Mouse (Mus musculus) embryo, embryonic 9.5 days (tissue): ENCODE data around the gene Tenm1.

ENCODE experiments used
- DNase-seq: peaks from one replicate; pipeline ENCODE4 v3.0.0-alpha.2; 2017; ENCODE audit errors: extremely low spot score

The Tenm1 gene

DNA sequence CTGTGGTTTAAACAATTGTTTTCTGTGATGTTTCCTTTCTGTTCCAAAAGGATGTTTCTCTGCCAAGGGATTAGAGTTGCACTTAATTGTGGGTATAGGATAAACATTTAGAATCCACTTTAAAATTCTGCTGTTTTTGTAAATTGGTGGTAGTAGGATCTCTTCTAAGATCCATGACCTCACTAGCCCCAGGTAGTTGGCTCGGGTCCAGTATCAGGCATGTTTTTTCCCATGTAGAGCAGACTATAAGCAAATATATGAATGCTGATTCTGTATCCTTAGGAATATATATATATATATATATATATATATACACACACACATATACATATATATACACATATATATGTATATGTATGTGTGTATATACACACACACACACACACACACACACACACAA is 567.2 kb downstream of the Tenm1 start:
- no peak for DNase-seq

DNA sequence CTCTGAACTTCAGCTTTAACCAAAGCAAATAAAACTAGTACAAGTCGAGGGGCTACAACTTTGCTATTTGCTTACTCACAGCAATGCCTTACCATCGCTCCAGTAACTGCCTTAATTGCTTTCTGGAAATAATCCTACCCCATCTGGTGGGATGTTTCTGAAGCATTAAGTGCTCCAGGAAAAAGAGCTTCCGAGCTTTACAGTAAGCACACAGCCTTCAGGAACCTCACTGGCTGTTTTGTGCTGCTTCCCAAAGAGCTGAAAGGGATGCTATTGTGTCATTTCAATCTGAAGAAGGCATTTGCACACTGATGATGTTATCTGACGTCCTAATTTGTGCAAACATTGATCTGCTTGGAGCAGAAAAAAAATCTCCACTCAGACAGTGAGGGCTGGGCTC is 647.4 kb downstream of the Tenm1 start:
- DNase-seq = no peak

DNA sequence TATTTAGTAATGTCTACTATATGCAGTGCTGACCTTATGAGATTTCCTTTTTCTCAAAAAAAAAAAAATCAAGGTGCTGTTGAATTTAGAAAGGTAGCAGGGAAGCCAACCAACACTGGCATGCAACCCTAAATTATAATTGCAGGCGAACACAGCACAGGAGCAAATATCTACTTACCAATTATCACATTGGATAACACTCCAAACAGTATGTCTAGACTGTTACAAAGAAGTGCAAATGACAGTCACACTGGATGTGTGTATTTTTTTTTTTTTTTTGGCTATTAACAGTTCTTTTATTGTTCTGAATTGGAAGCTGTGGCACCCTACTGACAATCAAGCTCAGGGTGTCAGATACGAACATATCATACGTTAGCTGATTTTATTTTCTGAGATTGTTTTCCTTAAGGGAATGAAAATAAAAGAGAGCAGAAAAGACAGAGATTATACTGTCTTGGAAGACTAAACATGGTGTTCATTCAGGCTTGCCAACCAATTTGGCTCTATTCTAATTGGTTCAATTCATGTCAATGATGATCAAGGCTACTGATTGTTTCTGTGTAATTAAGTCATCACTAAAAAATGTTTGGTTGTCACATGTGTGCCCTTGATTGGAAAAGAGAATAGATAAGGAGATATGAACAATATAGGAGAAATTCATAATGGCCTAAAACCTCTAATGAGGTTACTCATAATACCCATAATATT is 710.7 kb downstream of the Tenm1 start:
- no peak for DNase-seq

DNA sequence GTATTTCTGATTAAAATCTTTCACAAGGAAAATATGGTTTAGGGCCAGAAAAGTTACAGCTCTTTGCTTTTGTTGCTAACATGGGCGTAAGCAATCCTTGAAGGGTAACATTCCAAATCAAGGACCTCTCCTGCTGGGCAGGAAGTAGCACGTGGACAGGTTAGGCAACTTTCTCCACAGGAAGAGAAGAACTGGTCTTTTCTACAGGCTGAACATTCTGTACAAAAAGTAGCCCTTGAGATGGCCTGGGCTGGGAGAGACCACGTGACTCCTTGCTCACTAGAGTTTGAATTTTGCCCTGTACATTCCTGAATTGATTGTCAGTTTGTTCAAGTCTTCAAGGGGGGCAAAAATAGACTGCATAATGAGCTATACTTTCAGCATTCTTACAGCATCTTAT is 728.6 kb downstream of the Tenm1 start:
- no peak for DNase-seq

DNA sequence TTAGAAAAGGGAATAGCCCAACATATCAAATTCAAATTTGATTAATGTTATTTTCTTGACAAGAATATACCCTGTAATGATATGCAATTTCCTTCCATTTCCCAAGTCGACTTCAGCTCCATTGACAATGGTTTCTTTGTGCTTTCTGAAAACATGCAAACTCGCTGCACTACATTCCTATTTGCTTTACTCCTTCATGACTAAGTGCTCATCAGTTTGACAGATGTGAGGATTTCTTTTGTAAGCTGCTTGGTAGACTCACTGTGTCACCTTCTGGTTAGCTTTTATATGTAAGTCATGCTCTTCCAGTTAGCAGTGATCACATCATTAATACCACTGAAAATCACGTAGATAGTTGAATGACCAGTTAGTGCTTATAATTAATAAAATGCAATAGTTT is 781.8 kb downstream of the Tenm1 start:
- DNase-seq = no peak

DNA sequence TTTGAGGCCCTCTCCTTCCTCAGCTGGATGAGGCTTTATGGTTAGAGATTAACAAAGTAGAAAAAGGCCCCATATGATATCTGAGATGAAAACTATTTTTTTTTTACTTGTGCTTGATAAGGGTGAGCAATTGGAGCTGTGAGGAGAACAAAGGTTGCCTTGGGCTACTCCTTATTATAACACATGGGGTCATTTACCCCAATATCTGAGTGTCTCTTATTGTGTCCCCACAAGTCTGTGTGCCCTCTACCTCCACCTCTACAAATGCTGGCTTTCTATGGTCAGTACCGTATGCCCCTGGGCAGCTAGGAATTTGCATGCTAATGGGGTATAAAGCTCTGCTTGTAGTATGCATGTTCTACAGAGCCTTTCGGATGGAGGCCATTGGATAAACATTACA is 848.4 kb downstream of the Tenm1 start:
- no peak for DNase-seq

DNA sequence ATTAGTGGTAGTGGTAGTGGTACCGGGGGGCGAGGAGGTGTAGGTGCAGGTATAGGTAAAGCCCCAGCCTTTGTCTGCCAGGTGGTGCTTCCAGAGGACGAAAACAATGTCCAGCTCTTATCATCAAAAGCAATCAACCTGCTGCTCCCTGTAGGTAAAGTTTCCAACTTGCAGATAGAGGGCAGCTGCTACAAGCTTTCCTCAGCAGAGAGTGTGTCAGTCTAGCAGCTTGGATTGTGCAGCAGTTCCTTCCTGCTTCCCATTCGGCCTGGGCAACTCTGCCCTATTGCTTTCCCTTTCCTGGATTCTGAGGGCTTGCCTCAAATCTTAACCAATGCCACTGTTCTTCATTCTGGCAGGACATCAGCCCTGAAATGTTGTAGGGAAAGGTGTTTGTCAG is 870.2 kb downstream of the Tenm1 start:
- no peak for DNase-seq

DNA sequence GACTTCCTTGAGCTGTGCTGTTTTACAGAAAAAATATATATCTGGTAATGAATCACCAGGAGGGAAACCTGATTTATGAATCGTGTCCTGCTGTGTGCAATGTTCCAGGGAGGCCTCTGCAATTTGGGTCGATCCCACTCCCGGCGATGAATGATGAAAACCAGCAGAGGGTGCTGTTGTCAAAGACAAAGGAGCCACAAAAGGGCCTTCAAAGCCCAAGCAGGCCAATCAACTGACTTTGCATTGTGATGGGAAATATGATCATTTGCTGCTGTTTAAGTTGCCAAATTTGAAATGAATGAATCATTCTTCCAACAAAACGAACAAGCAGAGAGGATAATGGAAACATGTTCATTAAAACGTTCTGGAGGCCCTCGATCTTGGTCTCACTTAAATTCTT is 871.6 kb downstream of the Tenm1 start:
- DNase-seq = peak; percentile 36

DNA sequence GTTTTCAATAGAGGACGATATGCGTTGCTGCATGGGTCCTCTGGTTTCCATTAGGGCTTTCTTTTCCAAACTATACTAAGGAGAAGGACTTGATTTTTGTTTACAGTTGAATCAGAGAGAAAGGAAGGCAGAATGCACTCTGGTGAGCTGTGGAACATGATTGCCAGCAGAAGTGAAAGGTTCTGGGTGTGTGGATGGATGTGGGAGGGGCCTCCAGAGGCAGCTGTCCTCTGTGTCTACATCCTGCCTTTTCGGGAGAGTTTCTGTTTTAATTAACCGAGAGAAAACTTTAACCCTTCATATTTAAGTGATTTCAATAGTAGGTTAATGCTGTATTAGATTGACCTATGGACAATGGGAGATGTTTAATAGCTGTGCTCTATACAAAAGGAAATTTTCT is 880.4 kb downstream of the Tenm1 start:
- DNase-seq = no peak

DNA sequence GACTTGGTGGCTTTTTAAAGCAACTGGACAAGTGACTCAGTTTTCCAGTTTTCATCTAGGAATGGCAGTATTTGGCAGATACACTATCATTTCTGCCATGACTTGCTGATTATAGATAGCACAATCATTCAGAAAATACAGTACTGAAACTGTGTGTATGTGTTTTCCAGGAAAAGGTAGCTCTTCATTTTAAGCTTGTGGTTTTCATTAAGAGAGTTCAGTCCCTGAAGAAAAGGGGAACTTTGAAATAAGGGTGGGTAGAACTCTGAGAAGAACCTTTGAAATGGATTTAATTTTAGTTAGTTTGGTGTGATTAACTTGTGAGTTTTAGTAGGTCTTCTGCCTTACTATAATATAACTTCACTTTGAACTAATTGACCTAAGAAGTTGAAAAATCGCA is 883.9 kb downstream of the Tenm1 start:
- no peak for DNase-seq

DNA sequence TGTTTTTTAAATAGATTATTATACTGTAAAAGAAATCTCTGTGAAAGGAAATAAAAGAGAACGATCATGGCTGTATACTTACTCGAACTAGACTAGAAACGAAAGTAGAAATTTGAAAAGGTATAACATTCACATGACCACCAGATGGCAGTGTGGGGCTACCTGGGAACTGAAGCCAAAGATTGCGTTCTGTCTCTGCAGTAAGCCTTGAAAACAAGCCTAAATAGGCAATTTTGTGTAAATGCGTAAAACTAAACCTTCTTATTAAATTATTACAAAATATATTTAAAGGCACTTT is 888.2 kb downstream of the Tenm1 start:
- peak; percentile 31 for DNase-seq

DNA sequence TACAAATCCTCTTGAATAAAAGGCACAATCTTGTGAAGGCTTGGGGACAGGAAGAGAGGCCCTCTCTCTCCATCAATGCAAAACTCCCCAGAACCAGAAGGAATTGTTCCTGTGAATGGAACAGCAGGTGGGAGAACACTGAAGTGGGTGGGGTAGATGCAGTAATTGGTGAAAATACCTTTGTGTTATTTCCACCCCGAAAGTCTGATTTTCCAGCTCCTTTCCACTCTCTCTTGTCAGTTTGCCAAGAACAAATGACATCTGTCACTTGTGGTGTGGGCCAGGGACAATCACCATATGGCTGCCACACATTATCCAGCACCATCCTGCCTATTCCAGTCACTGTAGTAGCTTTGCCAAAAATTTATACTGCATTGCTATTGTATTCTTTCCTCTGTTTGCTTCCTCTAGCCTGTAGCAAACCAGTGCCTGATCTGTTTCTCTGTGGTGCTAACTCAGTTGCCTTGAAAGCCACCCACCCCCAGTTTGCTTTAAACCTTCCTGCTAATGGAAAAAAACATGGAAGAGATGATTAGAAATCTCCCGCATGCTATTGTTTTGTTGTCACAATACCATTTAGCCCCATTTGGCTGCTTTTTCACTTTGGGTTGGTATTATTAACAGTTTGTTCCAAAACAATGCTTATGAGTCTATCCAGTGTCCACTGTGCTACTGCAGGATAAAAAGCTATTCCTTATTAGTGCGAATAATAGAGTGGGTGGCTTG is 888.7 kb downstream of the Tenm1 start:
- no peak for DNase-seq

DNA sequence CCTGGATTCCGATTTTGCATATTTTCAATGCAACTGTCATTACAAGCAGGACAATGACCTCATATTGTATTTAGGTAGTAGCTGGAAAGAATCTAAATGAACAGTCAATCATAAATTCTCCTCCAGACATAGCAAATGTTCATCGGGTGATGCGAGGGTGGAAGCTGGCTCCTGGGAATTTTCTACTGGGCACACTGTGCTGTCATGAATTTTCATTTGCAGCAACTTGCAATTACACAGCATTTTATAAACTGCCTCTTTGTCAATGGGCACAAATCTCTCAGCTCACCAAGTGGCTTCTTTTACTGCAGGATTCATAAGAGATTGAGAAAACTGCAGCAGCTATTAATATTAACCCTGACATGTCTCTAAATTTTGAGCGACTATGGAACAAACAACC is 898.2 kb downstream of the Tenm1 start:
- no peak for DNase-seq

DNA sequence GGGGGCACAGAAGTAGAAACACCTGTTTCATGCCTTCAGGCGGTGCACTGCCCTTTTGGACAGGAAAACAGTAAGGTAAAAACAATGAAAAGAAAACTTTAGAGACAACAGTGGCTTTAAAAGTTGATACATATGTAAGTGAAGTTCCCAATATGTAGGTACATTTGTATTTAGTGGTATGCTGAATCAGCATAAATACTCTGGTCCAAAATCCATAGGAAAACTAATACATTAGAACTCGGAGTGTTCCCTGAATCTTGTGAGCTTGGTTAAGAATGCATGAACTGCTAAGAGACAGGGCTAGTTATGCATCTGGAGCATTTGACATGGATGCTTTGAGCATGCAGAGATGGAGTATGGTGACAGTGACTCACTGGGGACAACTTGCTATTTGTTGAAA is 906.1 kb downstream of the Tenm1 start:
- DNase-seq = no peak

DNA sequence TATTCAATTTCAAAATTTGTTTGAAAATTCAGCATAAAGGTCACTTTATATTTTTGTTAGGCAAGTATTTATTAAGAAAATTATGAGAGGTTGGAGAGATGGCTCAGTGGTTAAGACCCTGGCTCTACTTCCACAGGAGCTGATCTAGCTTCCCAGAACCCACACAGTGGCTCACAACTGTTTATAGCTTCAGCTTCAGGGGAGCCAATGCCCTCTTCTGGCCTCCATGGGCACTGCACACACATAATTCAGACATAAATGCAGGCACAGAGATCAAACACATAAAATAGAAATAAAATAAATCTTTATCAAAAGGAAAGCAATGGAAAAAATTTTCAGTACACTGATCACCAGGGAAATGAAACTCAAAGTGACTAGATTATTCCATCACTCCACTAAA is 916.4 kb downstream of the Tenm1 start:
- no peak for DNase-seq

DNA sequence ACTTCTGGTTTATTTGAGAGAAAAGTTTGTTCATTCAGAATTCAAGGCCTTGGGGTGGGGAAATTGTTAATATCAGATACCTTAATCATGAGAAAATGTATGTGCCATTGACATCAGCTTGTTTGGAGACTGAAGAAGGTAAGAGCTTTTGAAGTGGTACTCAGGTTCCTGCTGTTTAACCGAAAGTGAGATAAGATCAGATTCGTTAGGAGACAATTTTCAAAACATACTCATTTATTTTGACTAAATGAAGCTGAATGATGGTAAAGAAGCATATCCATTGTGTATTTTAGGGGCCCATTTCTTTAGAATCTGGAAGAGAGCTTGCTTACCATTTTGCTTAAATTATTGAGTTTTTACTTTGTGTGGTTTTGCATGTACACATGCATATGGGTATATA is 917.8 kb downstream of the Tenm1 start:
- DNase-seq = no peak

DNA sequence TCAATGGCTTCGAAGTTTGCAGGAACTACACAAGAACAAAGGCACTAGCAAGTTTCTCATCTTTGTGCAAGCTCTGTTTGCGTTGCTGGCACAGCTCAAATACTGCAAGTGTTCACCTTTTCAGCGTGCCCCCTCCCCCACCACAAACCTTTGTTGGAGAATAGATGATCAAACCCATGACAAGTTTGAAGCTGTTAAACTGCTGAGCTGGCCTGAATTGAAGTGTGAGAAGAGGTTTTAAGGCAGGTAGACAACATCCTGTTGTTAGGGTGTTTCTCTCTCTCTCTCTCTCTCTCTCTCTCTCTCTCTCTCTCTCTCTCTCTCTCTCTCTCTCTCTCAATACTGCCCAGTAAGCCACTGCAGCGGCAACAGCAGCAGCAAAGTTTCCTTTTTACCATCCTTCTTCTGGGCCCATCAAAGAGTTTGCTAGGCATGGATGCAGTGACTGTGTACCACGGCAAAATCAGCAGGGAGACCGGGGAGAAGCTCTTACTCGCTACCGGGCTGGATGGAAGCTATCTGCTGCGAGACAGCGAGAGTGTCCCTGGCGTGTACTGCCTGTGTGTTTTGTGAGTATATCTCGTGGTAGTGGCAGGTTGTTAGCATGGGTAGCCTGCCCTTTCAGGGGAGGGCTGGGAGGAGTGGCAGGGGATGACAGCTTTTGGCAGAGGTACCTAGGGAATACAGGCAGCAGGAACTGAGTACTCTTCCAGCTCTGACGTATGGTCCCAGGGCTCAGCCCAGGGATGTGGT is 926.5 kb downstream of the Tenm1 start, which contains the start of gene Sh2d1a:
Gene Sh2d1a (plus strand): TSS at position 163 of the 753 bp plus-strand sequence.
- no peak for DNase-seq

DNA sequence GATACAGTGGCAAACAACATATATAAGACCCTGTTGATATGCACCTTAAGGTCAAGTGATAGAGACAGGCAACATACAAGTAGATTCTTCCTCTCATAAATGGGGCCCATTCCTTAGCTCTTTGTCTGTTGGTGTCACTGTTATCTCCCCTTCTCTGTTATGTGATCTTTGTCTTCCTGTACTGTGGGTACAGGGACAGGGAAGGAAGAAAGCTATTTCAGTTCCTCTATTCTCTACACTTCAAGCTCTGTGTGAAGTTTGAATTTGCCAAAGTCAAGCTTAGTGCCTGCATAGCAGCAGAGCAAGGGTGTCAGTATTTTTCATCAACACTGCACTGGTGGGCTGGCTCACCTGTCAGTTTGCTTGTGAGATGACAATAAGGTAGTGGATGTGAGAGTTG is 928.4 kb downstream of the Tenm1 start:
- no peak for DNase-seq

DNA sequence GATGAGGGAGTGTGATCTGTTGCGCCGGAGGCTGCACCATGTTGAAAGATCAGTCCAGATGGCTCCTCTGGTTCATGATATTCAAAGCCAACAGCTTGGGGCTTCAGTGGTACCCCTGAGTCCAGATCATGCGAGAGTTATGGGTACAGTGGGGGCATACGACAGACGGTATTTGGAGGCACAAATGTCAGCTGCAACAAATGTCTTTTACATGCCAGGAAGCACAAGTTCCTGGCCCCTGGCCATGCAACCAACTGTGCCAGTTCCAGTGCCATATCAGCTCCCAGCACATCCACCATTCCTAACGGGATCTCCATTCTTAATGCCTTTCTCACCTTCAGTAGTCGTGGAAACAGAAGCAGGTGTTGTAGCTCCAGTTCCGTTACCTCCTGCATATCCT is 938.6 kb downstream of the Tenm1 start:
- DNase-seq = no peak

DNA sequence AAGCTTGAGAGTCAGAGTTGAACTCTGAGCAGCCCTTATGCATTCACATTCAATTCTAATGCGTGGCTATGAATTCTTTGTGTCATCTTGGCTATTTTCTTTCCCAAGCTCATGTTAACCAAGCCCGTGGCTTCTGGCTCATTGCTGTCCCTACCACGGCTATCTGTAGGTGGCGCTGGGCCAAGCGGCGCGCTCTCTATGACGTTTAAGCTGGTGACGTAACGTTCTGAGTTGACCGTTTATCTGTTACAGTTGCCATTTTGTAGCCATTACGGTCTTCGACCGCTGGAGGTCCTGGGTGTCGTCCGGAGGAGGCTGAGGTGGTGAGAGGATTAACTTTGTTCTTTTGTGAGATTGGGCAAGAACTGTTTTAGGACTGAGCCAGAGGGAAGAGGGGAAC is 939.5 kb downstream of the Tenm1 start, which contains the start of gene Tex13c2:
Gene Tex13c2 (plus strand): TSS at position 246 of the 400 bp plus-strand sequence.
- no peak for DNase-seq
